Comparison of ENCODE assay signal across 13 mouse cellular contexts in genomic region chr2:52567421-52567820, GRCm38 (mm10).
"Had no signal": no experiment of that assay in that cellular context is flagged by ENCODE, and none has a peak within 500 bp of the region (broad histone marks: within the 10 kb centered on the region; RNA-seq: fewer than 3 reads in every experiment).

No protein-coding gene starts in this region.

- H3K9ac ChIP-seq: kidney, embryonic 15.5 days; limb, embryonic 12.5 days; liver, embryonic 14.5 days; neural tube, embryonic 15.5 days had no signal

- H3K9me3 ChIP-seq: kidney, embryonic 15.5 days; limb, embryonic 12.5 days; neural tube, embryonic 15.5 days had no signal

- H3K4me1 ChIP-seq: kidney, embryonic 15.5 days; limb, embryonic 12.5 days; neural tube, embryonic 15.5 days had no signal

- H3K27ac ChIP-seq: kidney, embryonic 15.5 days; limb, embryonic 12.5 days; liver, embryonic 14.5 days; neural tube, embryonic 15.5 days had no signal

- DNase-seq: kidney, postnatal 14 days; layer of hippocampus, postnatal 36 days; lung, adult 18-20 months; lung, postnatal 36 days; midbrain, embryonic 14.5 days; spleen, adult 18-20 months; thymus, adult 2 months; thymus, postnatal 25 days had no signal

- H3K4me3 ChIP-seq: kidney, embryonic 15.5 days; limb, embryonic 12.5 days; myocyte; neural tube, embryonic 15.5 days had no signal

- H3K27me3 ChIP-seq: kidney, embryonic 15.5 days; limb, embryonic 12.5 days; neural tube, embryonic 15.5 days had no signal

- H3K36me3 ChIP-seq: kidney, embryonic 15.5 days; limb, embryonic 12.5 days; neural tube, embryonic 15.5 days had no signal

- H3K4me2 ChIP-seq: kidney, embryonic 15.5 days; limb, embryonic 12.5 days; neural tube, embryonic 15.5 days had no signal
